Mouse (Mus musculus) stomach, postnatal 0 days (tissue): Measurements from ENCODE around the gene Mfsd5. TPM values are rescaled to one million over a fixed set of nuclear protein-coding genes. Genes with fewer than 3 reads are reported as not detected.

Source experiments
- ATAC-seq: fragments of 200-750 bp; cut with Nextera tagmentation; 2 replicates; pipeline ENCODE4 v1.8.0; 2017; ENCODE audit not compliant: low FRiP score, low TSS enrichment
- DNase-seq: peaks from one replicate; pipeline ENCODE4 v3.0.0-alpha.2; 2016; ENCODE audit warnings: low spot score
- H3K27ac ChIP-seq: fragments of 300-500 bp; sonication (generic); replicated peaks from 2 replicates; pipeline ENCODE4 v1.5.1; 2014; ENCODE audit warnings: mild to moderate bottlenecking, control low read depth
- H3K27me3 ChIP-seq: fragments of 300-500 bp; sonication (generic); 2 replicates; pipeline ENCODE4 v1.6.1; 2014; ENCODE audit warnings: low read length; ENCODE audit not compliant: control insufficient read depth, insufficient read depth
- H3K36me3 ChIP-seq: fragments of 300-500 bp; sonication (generic); 2 replicates; pipeline ENCODE4 v1.6.1; 2014; ENCODE audit warnings: low read length, mixed read lengths; ENCODE audit not compliant: control insufficient read depth, insufficient read depth
- H3K4me1 ChIP-seq: fragments of 300-500 bp; sonication (generic); replicated peaks from 2 replicates; pipeline ENCODE4 v1.6.1; 2014; ENCODE audit warnings: antibody characterized with exemption; ENCODE audit not compliant: control insufficient read depth, insufficient read depth
- H3K4me2 ChIP-seq: fragments of 300-500 bp; sonication (generic); replicated peaks from 2 replicates; pipeline ENCODE4 v1.6.1; 2014; ENCODE audit warnings: low read depth, mild to moderate bottlenecking, control low read depth, moderate library complexity
- H3K4me3 ChIP-seq: fragments of 300-500 bp; sonication (generic); 2 replicates; pipeline ENCODE4 v1.5.1; 2014; ENCODE audit warnings: low read depth, low read length, control low read depth
- H3K9ac ChIP-seq: fragments of 300-500 bp; sonication (generic); 2 replicates; pipeline ENCODE4 v1.6.1; 2014; ENCODE audit warnings: mild to moderate bottlenecking, low read length, control low read depth, mixed read lengths
- H3K9me3 ChIP-seq: fragments of 300-500 bp; sonication (generic); 2 replicates; pipeline ENCODE4 v1.6.1; 2016; ENCODE audit warnings: low read length; ENCODE audit not compliant: control insufficient read depth
- CTCF ChIP-seq: IDR thresholded peaks from 2 replicates; pipeline ENCODE4 v1.5.1; 2016; ENCODE audit warnings: antibody characterized with exemption, low read depth, mild to moderate bottlenecking, moderate library complexity
- EP300 ChIP-seq: optimal IDR thresholded peaks from 2 replicates; pipeline ENCODE3; 2016; ENCODE audit warnings: antibody characterized with exemption
- WGBS: fragments of 180-500 bp; shearing (Covaris S2); extraction: QIAGEN DNeasy Blood & Tissue Kit; methylation state at CpG from one replicate; pipeline ENCODE4 v1.1.7; 2014; 5-methylcytosine and 5-hydroxymethylcytosine counted together
- polyA plus RNA-seq: library from polyadenylated mRNA; unstranded; fragments of >200 nt; fragmentation: Nextera tagmentation; extraction: Ambion mirVana; gene quantifications from 2 replicates; pipeline ENCODE4 v1.2.1, GENCODE M21; 2015

The Mfsd5 gene
- polyA plus RNA-seq, 1 experiment from 2014 or later = 81.6 TPM

DNA sequence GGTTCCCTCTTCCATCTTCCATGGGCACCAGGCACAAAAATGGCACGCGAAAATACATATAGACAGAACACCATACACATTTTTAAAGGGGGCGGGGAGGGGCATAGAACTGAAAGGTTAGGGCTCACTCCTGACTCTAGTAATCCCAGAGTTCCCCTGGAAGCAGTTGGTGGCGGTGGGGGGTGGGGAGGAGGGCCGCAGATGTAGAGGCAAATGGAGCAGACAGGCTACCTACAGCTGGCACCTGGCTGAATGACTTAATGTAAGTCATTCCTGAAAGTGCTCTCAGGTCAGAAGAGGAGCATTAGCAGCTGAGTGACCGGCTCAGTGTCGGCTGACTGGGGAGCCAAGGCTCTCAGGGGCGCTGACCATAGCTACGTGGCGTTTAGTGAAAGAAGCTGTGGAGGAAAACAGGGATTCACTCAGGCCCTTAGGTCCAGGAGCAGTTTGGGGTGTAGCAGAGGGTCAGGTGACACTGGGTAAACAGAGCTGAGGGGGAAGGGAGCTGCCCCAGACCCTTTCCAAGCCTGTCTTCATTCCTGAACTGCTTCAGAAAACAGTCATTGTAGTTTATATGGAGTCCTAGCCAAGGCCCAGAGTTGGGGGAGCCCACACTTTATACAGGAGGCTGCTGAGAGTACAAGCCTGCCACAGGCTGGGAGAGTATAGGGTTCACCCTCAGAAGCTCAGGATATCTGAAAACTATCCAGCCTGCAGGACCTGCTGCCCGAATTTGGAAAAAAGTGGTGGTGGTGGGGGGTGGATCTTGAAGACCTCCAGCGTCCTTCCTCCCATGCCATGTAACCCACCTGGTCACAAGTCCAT is 36.6 kb upstream of the Mfsd5 start:
- DNase-seq = no peak
- peaks cover 6% of the 10 kb centered on the region; the same call in 1 of the 2 replicates for H3K36me3 ChIP-seq
- H3K4me2 ChIP-seq = peak overlapping the region; percentile 93; the same call in 1 of the 2 replicates
- H3K27ac ChIP-seq = peak overlapping the region; percentile 78
- no peaks in the 10 kb centered on the region for H3K9me3 ChIP-seq
- peaks cover 10% of the 10 kb centered on the region for H3K4me1 ChIP-seq
- ATAC-seq = no peak
- TF ChIP-seq CTCF = no peak
- no peaks in the 10 kb centered on the region for H3K27me3 ChIP-seq
- H3K4me3 ChIP-seq = no peak overlapping the region
- peak overlapping the region; percentile 27 for H3K9ac ChIP-seq
- 50% methylated on average over 12 of the region's 12 CpGs for WGBS

- Histone ChIP-seq H3K36me3 (peaks cover 6% of the 10 kb centered on the region; the same call in 1 of the 2 replicates), H3K4me3 (peak overlapping the region; percentile 66; the same call in 1 of the 2 replicates), H3K9me3 (no peaks in the 10 kb centered on the region), H3K9ac (peak overlapping the region; percentile 45), H3K27me3 (no peaks in the 10 kb centered on the region), H3K4me1 (peaks cover 10% of the 10 kb centered on the region), H3K27ac (peak overlapping the region; percentile 78), H3K4me2 (peak overlapping the region; percentile 93)
- DNase-seq = peak; percentile 89
- WGBS = 23% methylated on average over 22 of the region's 22 CpGs
- TF ChIP-seq EP300 = no peak
- no peak; the same call in 1 of the 2 replicates for TF ChIP-seq CTCF
- ATAC-seq = peak; percentile 30; the same call in 1 of the 2 replicates
Observed at GRCm38 (mm10) chr15:102243229-102244190, 35.7 kb upstream of the Mfsd5 start.

- 9% methylated on average over 19 of the region's 19 CpGs for WGBS
- peaks cover 16% of the 10 kb centered on the region for H3K4me1 ChIP-seq
- ATAC-seq = no peak
Observed at GRCm38 (mm10) chr15:102244306-102245191, 34.7 kb upstream of the Mfsd5 start.

GRCm38 (mm10) chr15:102245461-102245881 is 33.8 kb upstream of the Mfsd5 start:
- Histone ChIP-seq H3K4me2 (peak overlapping the region; percentile 93), H3K27ac (peak overlapping the region; percentile 99), H3K9me3 (no peaks in the 10 kb centered on the region), H3K9ac (peak overlapping the region; percentile 70), H3K4me1 (peaks cover 22% of the 10 kb centered on the region), H3K36me3 (peaks cover 3% of the 10 kb centered on the region; the same call in 1 of the 2 replicates), H3K4me3 (peak overlapping the region; percentile 66), H3K27me3 (no peaks in the 10 kb centered on the region)
- WGBS = 5% methylated on average over 14 of the region's 14 CpGs
- ATAC-seq = no peak
- TF ChIP-seq EP300 = no peak
- TF ChIP-seq CTCF = no peak
- DNase-seq = no peak

More at GRCm38 (mm10) chr15:102244306-102245191, 34.7 kb upstream of the Mfsd5 start:
- Histone ChIP-seq H3K9me3 (no peaks in the 10 kb centered on the region), H3K36me3 (peaks cover 4% of the 10 kb centered on the region; the same call in 1 of the 2 replicates), H3K27me3 (no peaks in the 10 kb centered on the region), H3K9ac (peak overlapping the region; percentile 70), H3K4me3 (peak overlapping the region; percentile 66), H3K4me2 (peak overlapping the region; percentile 93), H3K27ac (peak overlapping the region; percentile 99)
- no peak for DNase-seq
- TF ChIP-seq CTCF = no peak
- no peak for TF ChIP-seq EP300
